ENCODE assay signal across 8 mouse cellular contexts in the genomic region with DNA sequence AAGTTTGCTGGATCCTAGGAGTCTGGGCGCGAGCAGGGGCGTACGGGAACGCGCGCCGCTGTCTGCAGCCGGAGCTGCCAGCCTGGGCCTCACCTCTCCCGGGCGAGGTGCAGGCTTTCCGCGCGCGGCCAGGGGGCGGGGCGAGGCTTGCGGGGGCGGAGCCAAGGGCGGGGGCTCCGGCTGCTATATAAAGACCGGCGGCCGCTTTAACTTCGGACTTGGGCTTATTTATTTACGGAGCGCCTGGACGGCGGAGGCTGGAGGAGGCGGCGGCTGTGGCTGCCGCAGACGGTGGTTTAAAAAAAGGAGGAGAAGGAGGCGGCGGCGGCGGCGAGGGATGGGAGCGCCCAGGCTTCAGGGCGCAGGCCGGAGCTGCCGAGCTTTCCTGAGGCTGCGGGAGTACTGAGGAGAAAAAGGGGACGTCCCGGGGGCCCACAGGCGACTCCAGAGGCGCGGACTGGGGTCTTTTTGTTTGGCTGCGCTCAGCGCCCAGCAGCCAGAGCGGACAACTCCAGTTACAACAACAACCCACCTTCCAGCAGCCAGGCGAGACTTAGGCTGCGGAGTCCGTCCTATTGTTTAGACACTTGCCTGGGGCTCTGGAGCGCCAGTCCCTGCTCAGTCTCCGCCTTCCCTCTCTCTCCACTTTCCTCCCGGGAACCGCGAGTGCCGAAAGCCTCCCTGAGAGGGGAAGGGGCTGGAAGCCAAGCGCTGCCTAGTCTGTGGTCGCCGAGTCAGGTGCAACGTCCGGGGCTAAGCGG. TPM values are rescaled to one million over a fixed set of nuclear protein-coding genes. Genes with fewer than 3 reads are reported as not detected.
DNase-seq lines count a peak whose midpoint lies in the region; ATAC-seq lines count a peak whose summit lies in the region.

A gene (plus strand): TSS at position 198 of the 761 bp plus-strand sequence.

- peak; percentile 92 for DNase-seq in NIH3T3 (ENCODE audit: low read depth)
- peak; percentile 75 for DNase-seq in gastrocnemius, postnatal 14 days
- DNase-seq in induced T-regulatory cell, adult 2 months (ENCODE audit: low read depth) = peak; percentile 28
- peak; percentile 70 to 71 for DNase-seq in left cerebral cortex, postnatal 25 days (ENCODE audit: low spot score in 2 of 2)
- DNase-seq in right cerebral cortex, postnatal 36 days (ENCODE audit: low spot score in 2 of 2) = peak; percentile 50 to 57
- no peak for DNase-seq in T-cell, adult 2 months (ENCODE audit: low spot score)

- intact Hi-C loops in gastrocnemius, postnatal 14 days (cut with DNase I; ENCODE audit: low total_unique reads) = no loop called here
- intact Hi-C loops in left cerebral cortex, postnatal 25 days (cut with DNase I) = loop anchor here (5.0 kb wide), 2 partner anchors 686 to 946 kb away; no protein-coding TSS in a partner anchor

- ATAC-seq in common myeloid progenitor, adult 5-6 weeks (replicated peaks; ENCODE audit: low read depth, poor library complexity, severe bottlenecking) = peak; percentile 65
- peak; percentile 91 for ATAC-seq in megakaryocyte-erythroid progenitor cell, adult 5-6 weeks (replicated peaks; ENCODE audit: low FRiP score, low TSS enrichment, poor library complexity, severe bottlenecking)

RNA-seq across cellular contexts. Expression of the gene that starts here (rescaled TPM):
- 1.3 TPM in 1 of 2 replicates, not detected in the other for total RNA-seq in common myeloid progenitor, adult 5-6 weeks (2017)
- 1 to 10 TPM; 2.2 to 2.6 TPM for total RNA-seq in gastrocnemius, postnatal 14 days (2021)
- total RNA-seq in left cerebral cortex, postnatal 25 days (2021) = 10 to 100 TPM; 40.2 to 42.7 TPM
- total RNA-seq in megakaryocyte-erythroid progenitor cell, adult 5-6 weeks (2014; fragmentation: Nextera tagmentation) = not detected in 2 replicates
- not detected in 2 replicates for total RNA-seq in megakaryocyte-erythroid progenitor cell, adult 5-6 weeks (2017)

Comparison
In these comparisons a context has a peak if more than half of its experiments do, and no peak if none do; other contexts are left out.
1. RNA of the gene that starts here (total RNA-seq): 40.2 to 42.7 TPM in left cerebral cortex, postnatal 25 days; 2.2 to 2.6 TPM in gastrocnemius, postnatal 14 days, 1.3 TPM in common myeloid progenitor, adult 5-6 weeks and not detected in megakaryocyte-erythroid progenitor cell, adult 5-6 weeks; every median in the first group is over 10 times any median in the second.
2. Peak in ATAC-seq in megakaryocyte-erythroid progenitor cell, adult 5-6 weeks; RNA of the gene not detected or under 1 TPM.